Mouse (Mus musculus): ENCODE measurements around the gene Gp1bb.

The Gp1bb gene

DNA sequence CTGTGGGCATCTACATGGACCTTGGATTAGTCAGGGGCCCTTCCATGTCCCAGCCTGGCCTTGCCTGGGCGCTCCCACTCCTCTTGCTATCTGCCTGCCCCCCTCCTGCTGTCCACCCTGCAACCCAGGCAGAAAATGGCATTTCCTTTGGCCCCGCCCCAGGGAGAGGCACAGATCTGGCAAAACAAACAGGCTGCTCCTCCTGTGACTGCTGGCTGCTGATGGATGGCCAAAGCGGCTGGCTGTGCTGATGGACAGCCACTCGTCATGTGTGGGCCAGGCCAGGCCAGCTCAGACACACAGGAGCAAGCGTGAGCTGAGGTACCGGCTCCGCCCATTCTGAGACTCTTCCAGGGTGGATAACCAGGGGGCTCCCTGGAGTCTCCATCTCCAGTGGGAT lies 20.8 kb downstream of the Gp1bb start:
- no peak for DNase-seq (ENCODE audit: low spot score)

DNA sequence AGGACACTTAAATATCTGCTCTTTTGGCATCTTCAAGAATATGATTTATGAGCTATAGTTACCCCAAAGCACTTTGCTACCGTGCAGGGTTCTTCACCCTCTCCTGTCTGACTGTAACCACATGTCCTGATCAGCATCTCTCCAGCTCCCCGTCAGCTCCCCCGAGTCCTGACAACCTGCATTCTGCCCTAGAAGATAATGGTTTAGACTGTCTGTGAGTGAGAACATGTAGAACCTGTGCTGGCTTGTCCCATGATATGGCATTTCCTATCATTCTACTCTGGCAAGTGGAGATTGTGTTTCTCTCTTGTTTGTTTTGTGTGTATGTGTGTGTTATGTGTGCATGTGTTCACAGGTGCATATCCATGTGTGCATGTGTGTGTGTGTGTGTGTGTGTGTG lies 24.2 kb downstream of the Gp1bb start:
- no peak for DNase-seq (ENCODE audit: low spot score)

DNA sequence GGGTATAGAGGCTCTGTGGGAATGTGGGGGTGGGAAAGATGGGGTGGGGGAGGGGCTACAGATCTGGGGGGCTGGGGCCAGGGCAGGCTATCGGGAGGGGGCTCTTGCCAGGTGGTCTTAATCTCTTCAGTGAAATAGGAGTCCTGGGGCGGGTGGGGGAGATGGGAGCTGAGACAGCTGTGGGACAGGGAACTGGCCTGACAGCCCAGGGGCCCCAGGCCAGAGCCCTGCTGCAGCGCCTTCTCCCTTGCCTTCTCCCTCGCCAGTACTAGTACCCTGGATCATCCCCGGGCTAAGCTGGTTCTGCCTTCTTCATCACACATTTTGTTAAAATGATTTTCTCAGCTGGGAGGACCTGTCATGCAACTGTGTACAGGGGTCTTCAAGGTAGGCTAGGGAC lies 25.9 kb downstream of the Gp1bb start:
- DNase-seq (ENCODE audit: low spot score): no peak

DNA sequence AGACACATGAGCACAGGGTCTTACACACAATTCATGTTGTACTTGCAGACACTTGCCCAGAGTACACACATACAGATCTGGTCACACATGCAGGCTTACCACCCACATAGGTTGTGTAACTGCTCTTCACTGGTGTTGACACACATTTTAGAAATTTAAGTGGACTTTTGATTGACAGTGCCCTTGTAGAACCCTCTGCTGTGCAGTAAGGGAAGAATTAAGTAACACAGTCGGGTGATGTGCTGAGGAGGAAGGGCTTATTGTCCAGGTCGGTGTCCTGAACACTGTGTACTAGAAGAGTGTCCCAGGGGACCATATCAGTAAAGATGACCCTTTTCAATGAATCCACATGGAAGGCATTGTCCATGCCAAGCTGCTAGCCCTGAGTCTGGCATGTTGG lies 28.3 kb downstream of the Gp1bb start:
- no peak for DNase-seq (ENCODE audit: low spot score)

DNA sequence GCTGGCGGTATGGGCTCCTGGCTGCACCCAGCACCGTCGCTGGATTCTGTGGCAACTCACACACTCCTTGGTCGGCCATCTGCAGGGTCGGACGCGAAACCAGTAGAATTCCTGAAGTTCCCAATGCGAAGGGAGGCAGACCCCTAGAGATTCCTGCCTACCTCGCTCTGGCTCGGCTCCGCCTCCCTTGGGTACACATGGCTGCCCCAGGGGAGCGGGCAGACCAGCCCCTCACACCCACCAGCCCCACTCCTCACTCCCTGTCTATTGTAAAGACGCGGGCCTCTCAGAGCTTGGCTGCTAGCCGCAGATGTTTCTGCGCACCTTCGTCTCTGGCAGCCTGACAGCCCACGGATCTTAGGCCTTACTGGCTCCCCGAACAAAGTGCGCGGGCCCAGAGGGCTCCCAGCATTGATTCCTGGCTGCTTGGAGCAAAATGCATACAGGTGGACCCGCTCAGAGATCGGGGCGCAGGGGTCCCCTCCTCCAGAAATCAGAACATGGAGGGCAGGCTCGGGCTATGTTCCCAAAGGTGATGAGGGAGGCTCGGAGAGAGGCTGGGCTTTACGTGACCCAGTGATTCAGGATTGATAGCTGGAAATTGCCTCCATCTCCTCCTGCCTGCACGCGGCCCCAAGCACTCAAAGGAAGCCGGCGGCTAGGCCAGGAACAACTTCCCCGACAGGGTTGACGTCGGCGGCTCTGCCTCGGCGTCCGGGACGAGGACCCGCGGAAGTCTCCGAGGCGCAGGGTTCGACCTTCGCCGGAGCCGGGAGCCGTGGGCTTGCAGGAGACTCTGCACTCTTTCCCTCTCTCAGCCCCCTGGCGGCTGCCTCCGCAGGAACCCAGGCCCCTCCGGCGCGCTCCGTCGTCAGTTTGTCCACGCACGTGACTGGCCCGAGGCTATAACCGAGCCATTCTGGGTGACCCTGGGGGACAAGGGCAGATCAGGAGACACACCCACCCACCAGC lies 30.9 kb downstream of the Gp1bb start:
- no peak for DNase-seq (ENCODE audit: low spot score)

DNA sequence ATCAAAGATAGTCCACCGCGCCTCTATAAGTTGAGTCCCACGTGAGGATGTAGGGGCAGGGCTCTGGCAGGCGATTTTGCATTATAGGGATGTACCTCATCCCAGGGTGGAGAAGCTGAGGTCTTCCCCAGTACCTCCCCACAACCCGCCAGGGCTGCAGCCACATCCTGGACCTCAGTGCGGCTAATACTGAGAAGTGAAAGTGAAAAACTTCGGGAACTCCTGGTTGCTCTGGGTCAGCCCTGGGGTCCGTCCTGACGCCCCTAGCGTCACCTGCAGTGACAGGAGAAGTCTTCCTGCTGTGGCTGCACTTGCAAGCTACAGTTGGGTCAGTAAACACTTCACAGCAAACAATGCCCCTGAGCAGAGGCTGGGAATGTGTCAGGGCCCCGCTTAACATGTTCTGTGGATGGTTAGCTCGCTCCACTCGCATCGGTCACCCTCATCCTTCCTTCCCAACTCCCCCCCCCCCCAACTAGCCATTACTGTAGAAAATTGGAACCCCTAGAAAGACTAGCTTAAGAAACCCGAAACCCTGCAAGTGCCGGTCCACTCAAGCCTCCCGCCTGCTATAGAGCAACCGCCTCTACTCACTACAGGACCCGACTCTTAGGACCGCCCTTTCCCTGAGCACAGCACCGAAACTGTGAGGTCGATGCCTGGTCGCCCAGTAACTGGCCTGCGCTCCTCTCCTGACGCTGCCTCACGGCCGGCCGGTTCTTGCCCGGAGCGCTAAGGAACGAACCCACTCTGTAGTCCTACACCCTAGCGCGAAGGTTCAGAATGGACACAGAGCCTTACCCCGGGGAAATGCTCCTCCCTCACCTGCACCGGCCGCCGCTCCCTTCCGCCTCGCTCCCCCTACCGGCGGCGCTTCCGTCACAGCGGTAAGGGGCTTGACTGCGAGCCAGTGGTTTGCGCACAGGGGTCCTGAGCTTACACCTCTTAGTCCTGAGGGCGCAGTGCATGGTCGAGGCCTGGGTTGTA lies 32.1 kb downstream of the Gp1bb start, which contains the start of gene Tbx1:
TSS of gene Tbx1 (minus strand) at position 868 of the 987 bp plus-strand sequence.
- DNase-seq (ENCODE audit: low spot score): no peak

DNA sequence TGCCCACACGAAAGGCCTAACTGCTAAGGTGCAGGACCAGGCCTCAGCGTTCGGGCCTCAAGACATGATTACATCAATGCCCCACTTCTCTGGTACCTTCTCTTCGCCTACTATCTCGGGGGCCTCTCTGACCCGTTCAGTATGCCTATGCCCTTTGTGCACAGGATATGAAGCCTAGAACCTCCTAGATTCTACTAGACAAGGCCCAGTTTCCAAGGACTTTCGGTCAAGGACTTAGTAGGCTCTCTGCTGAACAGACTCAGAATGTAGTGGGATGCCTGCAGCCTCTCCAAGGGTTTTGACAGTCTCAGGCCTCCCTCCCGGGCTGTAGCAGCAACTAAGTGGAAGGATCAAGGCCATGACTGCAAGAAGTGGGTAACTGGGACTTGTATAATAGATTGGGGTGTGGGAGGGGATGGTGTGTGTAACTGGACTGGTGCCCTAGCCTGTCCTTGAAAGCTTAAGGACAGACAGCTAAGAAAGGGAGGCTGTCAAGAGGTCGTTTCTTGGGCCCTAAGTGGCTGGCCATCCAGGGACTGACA lies 33.1 kb downstream of the Gp1bb start:
- no peak for DNase-seq (ENCODE audit: low spot score)

DNA sequence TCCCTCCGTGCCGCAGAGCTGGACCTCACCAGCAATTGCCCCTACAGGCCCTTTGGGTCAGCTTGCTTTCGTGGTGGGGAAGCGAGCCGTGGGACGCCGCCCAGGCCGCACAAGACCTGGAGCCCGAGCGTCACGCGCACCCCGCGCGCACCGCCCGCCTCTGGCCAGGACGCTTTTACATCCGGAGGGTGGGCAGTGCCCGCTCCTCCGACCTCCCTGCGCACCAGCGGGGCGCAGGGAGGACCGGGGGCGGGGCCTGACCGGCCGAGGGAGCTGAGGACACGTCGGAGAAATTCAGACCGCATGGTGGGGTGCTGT lies 33.5 kb downstream of the Gp1bb start:
- no peak for DNase-seq (ENCODE audit: low spot score)

DNA sequence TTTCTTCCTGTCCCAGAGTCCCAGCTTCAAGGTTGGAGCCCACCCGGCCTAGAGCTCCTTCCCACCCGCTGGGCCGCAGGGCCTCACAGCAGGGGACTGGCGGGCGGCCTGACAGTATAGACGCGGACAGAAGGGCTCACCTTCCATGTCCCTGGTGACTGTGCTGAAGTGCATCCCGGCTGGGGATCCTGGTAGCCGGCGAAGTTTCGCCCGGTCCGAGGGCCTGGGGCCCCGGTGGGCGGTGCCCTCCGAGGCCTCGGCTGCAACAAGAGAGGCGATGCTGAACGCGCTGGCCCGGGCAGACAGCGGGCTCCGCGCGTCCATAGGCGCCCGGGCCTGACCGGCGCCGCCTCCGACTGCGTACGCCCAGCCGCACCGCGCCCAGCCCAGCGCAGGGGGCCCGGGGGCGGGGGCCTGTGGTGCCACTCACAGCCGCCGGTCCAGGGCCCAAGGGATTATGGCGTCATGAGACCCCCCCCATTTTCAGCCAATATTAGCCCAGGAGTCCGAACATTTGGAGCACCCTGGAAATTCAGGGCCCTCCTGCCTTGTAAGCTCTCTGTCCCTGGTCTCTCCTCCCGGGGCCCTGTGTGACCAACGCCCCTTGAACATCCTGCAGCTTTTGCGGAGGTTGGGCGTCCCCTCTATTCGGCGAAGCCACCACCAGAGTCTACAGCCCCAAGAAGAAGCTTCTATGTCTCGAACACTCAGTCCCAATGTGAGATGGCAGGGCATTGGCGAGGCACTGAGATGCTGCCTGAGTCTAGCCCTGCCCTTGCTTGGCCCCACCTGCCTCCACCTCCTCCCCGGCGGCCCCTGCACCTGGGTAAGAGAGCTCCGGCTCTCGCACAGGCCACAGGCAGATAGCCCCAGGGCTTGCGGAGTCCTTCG lies 34.1 kb downstream of the Gp1bb start:
- DNase-seq (ENCODE audit: low spot score): no peak

DNA sequence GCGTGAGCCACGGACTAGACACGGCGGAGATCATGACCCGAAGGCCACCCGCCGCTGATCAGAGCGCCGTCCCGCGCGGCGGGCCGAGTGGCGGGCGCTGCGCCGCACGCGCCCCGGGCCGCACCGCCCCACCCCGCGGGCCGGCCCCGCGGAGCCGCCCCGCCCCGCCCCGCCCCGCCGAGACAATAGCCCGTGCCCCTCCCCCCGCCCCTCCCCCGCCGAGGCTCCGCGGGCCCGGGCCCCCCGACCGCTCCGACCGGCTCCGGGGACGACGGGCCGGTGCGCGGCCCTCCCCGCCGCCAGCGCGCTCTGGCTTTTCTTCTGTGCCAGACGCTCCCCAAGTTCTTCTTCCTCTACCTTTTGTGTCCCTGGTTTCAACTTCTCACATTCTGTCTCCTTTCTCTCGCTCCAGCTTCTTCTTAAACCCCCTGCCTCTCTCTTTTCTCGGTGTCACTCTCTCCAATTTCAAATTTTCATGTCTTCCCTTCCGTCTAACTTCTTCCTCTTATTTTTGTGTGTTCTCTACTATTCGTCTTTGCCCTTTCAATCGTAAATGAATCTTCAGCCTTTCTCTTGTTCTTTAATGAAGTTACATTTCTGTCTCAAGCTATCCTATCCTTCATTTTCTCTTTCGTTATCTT lies 35.2 kb downstream of the Gp1bb start:
- DNase-seq (ENCODE audit: low spot score): no peak

DNA sequence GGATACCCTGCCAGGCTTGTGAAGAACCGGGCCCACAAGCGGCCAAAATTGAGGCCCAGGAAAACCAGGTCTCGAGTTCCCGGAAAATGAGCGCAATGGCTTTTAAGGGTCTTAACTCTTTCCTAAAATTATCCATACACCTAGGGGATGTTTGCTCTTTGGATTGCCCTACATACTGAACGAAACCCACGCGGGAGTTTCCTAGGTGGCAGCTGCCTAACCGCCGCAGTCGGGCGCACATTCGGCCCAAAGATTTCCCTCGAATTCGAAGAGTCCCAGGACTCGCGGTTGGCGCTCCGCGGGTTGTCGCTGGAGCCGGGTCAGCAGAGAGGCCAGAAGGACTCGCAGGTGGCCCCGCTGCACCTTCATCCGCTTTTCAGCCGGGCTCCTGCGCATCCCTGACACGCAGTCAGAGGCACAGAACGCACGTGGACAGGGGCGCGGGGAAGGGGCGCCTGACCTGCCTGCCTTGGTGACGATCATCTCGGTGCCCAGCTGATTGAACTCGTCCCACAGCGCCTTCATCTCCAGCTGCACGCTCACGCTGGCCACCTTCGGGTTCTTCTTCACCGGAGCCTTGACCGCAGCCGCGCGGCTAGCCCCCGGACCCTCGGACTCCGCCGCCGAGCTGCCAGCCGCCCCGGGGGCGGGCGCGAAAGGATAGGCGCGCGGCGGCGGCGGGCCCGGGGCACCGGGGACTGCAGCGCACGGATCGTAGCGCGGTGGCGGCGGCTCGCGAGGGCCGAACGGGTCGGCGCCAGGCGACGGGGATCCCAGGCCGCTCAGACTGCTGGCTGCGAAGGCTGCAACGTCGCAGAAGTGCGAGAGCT lies 35.9 kb downstream of the Gp1bb start:
- DNase-seq (ENCODE audit: low spot score): no peak

DNA sequence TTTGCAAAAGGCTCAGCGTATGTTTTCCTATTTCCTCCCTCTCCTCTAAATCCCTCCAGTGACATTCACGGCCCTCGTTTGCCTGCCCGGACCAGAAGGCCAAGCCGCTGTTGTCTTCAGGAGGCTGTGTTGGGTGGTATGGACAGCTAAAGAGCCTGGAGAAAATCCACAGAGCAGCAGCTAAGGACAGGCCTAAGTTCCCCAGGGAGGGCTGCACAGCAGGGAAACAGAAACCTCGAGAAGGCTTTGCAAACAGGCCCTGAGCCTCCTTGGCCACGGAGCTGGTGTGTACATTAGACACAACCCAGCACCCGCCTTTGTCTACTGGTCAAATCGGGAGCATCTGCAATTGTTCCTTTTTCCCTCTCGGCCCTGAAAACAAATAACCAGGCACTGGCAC lies 36.5 kb downstream of the Gp1bb start:
- DNase-seq (ENCODE audit: low spot score): no peak

DNA sequence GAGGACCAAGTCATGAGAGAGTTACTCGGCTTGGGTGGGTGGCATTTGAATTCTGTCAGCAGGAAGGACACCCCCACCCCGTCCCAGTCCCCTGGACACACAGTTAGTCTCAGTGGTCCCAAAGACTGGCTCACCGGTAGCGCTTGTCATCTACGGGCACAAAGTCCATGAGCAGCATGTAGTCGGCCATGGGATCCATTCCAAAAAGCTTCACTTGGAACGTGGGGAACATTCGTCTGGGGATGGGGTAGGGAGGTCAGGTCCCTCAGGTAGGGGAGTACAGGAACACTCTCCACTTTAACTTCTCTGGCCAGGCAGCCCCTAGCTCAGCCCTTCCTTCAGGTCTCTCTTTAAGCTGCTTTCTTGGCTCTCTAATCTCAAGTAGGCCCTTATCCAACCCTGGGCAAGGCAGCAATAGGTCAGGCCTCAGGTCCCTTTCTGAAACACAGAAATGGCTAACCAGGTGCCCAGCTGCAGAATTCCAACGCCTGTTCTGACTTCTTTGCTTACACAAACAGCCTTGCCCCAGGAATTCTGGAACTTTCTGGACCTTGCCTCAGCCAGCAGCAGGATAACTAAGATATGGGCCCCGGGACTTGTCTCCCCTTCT lies 37.2 kb downstream of the Gp1bb start:
- no peak for DNase-seq (ENCODE audit: low spot score)

DNA sequence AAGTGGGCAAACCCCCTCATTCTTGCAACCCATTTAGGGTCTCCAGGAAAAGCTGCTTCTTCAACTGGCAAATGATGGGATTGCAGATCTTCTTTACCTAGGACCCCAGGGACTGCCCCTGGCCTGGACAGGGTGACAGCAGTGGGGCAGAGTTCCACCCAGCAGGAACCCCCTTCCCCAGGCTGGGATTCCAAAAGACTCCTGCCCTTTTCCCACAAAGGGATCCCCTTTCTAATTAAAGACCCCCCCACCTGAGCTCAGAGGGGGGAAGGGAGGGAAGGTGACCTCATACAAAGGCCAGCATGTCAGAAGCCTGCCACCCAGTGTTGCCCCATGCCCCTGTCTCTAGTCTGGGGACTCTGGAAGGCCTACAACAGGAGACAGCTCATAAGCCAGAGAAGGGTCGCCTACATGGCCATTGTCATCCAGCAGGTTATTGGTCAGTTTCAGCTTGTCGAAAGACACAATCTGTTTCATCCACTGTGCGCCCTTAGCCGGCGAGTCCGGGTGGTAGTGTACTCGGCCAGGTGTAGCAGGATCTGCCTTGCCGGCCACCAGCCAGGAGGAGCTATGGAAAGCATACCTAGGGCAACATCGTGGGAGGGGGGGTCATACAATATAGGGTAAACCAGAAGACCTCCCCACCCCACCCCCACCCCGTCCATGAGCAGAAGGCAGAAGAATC lies 38.4 kb downstream of the Gp1bb start:
- no peak for DNase-seq (ENCODE audit: low spot score)

DNA sequence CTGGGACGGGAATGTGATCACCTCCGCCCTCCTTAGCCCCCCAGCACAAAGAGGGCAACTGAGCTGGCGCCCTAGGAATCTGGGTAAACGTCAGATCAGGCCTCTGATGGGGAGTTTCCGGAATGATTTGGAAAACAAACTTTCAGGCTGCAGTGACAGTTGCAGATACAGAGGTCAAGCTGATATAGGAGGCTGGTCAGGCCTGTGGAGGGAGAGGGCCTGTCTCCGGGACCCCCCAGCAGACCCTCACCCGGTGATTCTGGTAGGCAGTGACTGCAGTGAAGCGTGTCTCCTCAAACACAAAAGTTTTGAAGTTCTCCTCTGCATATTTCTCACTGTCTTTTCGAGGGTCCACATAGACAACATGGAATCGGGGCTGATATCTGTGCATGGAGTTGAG lies 39.0 kb downstream of the Gp1bb start:
- no peak for DNase-seq (ENCODE audit: low spot score)

DNA sequence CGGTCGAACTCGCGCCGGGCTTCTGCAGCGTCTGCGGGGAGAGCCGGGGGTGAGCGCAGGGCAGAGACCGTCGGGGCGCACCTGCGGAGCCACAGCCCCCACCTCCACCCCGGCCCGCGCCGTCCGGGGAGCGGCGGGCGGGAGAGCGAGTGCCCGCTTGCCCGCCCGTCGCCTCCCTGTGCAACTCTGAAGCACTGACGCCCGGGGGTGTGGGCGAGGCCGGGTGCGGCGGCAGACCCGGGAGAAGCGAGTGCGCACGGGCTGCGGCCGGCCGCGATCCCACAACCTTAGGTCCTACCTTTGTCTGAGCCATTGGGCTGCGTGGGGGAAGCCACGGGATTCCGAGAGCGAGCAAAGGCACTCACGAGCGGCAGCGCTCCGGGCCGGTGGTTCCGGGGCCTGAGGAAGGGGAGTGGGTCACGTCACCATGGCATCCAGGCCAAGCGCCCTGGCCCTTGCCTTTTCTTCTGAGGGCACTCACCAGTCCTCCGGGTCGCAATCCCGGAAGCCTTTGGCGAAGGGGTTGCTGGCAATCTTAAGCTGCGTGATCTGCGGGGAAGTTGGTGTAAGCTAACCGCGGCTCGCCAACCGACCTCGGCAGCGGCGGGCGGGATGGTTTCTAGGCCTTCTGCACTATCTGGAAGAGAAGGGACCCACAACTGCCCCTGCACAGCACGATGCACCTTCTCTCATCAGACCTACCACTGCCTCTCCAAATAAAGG lies 39.6 kb downstream of the Gp1bb start:
- no peak for DNase-seq (ENCODE audit: low spot score)

DNA sequence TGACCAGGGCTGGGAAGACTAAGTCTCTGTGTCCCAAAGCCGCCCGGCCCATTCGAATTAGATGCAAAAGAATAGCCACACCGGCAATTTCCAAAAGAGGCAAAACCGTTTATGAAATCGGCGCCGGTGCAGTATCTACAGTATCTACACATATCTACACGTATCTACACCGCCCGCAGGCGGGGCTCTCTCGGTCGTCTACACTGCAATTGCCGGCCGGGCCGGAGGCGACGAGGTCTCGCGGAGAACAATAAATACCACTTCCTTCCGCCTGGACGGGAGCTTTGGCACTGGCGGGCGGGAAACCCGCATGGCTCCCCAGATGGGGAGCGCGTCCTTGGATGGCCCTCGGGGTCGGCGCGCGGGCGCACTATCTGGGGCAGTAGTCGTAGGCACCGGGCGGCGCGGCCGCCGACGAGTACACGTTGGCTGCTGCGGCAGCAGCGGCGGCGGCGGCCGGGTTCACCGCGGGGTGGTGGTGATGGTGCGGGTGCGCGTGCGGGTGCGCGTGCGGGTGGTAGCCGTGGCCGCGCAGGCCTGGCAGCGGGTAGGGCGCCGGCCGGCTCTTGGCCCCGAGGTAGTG lies 40.5 kb downstream of the Gp1bb start:
- no peak for DNase-seq (ENCODE audit: low spot score)

DNA sequence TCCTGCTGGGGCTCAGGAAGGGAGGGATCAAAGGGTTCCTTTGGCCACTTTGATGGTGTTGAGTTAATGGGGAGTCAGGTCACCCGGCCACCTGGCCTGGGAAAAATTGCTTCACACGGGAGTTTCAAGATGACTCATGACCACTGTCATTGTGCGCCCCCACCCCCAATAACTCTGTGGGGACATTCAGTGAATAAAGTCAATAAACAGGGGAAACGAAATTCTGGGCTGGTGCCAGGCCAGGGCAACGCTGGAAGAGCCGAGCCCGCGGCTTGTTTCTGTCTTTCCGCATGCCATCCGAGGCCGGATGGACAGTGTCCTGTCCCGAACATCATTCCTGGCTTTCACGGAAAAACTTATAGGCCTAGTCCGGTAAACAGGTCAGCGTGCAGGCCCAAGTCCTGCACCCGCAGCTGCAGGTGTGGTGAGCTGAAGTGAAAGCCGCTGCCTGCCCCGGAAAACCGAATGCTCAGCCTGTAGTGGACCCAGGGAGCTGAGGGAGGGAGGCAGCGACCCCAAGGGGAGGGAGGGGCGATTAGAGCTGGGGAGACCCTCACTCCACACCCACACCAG lies 41.1 kb downstream of the Gp1bb start:
- DNase-seq (ENCODE audit: low spot score): no peak
